Mouse (Mus musculus) CD4-positive helper T cell, adult 2 months (primary cell): ENCODE results near the gene Slco1a5.
"Not testable (repeated sequence)": the region's sequence is repeated elsewhere in the genome, so short reads cannot be mapped to it uniquely, and the experiment has no call there.

Source experiments
- DNase-seq: peaks from one replicate; pipeline ENCODE4 v3.0.0-alpha.2; 2012; ENCODE audit warnings: low read depth, missing footprints, low spot score

The Slco1a5 gene

GRCm38 (mm10) chr6:142289413-142290118 lies 33.2 kb downstream of the Slco1a5 start:
- DNase-seq, result no peak

DNA sequence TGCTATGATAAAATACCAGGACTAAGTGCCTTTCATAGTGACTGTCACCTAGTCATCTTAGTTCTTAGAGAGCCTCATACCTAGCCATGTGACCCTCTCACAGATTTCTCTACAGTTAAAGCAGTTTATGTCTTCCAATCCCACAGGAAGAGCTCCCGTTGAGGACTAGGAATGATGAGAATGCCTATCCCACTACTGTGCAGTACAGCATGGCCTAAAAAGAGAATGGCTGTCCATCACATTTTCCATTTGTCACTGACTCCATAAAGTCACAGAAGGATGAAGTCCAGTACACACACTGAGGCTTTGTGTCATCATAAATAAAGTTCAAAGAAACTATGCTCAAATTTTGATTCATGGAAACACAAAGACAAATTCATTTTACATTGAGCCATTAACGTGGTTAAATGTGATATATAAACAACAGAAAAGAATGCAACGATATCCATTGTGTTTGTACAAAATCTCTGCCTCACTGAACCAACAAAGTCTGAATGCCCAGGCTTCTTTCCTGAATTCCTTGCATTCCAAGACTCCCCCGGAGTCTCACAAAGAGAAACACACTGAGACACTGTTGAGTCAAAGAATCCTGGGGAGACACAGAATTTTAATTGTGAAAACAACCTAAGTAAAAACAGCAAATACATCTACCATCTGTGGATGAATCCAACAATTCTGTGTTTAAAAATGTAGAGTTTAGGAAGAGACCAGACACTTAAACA lies 46.9 kb downstream of the Slco1a5 start:
- DNase-seq, result no peak

DNA sequence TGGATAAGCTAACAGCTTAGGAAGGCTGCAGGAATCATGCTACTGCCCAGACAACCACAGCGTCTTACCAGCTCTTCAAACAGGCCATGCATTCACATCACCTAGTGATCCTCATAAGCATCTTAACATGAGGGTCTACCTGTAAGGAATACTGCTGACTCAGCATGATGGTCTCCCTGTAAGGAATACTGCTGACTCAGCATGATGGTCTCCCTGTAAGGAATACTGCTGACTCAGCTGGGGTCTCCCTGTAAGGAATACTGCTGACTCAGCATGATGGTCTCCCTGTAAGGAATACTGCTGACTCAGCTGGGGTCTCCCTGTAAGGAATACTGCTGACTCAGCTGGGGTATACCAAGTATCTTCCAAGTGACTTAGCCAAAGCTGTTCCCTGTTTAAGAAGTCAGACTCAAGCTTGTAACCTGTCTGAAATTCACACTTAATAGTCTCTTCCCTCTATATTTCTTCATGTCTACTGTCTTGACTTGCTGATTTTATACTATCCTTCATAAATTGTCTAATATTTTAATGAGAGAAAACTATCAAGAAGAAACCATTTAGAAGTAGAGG lies 72.0 kb downstream of the Slco1a5 start:
- DNase-seq, result not testable (repeated sequence)

- DNase-seq, result no peak
These were observed 77.7 kb downstream of the Slco1a5 start for GRCm38 (mm10) chr6:142245065-142245464.

- no peak for DNase-seq
These were observed 83.3 kb downstream of the Slco1a5 start for GRCm38 (mm10) chr6:142239468-142239867.

- DNase-seq, result no peak
These were observed 102.6 kb downstream of the Slco1a5 start for GRCm38 (mm10) chr6:142220138-142220537.

DNA sequence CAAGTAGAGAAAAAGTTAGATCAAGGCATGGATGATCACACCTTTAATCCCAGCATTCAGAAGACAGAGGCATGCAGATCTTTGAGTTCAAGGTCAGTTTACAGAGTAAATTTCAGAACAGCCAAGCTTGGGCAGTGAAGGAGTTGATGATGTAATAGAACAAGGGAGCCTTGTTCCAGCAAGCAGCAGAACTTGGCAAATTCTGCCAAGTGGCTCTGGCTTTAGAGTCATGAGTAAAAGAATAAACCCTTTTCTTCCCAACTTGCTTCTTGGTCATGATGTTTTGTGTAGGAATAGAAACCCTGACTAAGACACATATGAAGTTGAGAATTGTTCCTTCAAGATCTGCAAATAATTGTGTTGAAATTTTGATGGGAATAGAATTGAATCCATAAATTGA lies 111.0 kb downstream of the Slco1a5 start:
- no peak for DNase-seq

- no peak for DNase-seq
These were observed 113.0 kb downstream of the Slco1a5 start for GRCm38 (mm10) chr6:142209749-142210148.

GRCm38 (mm10) chr6:142208421-142208820 lies 114.4 kb downstream of the Slco1a5 start, which contains the start of gene Slco1a6:
Slco1a6 (minus strand) TSS chr6:142208521.
- DNase-seq, result no peak

DNA sequence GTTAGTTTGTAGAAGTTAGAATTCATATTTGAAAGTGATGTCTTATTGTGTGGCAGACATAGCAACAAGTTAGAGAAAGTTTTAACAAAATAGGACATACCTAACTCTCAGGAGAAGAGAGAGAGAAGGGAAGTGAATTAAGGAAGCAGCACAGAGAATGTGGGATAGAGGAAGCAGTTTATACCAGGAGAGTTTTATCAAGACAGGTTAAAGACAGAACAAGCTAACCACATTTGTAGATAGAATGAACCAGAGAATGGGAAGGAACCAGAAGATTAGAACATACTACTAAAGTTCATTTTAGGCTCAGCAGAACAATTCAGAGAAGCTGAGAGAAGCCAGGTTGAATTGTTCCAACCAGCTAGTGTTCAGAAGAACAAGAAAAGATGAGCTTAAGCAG lies 122.3 kb downstream of the Slco1a5 start:
- no peak for DNase-seq

GRCm38 (mm10) chr6:142194245-142194644 lies 128.5 kb downstream of the Slco1a5 start:
- DNase-seq, result no peak

GRCm38 (mm10) chr6:142191962-142192361 lies 130.8 kb downstream of the Slco1a5 start:
- DNase-seq, result no peak

DNA sequence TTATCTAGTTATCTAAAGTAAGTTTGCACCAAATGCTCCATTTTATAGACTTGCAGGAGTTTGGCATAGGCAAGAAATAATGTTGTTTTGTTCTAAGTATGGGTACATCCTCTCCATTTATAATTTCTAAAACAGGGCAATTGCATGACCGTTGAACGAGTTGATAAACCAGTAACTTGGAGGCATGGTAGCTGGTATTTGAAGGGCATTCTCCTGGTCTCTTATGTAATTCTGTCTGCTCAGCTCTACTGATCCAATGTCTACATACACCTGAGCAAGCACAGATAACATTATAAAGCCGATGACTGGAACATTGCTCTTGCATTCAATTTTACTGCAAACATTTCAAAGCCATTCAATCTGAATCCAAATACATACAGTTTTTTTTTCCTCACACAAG lies 135.4 kb downstream of the Slco1a5 start:
- DNase-seq, result no peak

DNA sequence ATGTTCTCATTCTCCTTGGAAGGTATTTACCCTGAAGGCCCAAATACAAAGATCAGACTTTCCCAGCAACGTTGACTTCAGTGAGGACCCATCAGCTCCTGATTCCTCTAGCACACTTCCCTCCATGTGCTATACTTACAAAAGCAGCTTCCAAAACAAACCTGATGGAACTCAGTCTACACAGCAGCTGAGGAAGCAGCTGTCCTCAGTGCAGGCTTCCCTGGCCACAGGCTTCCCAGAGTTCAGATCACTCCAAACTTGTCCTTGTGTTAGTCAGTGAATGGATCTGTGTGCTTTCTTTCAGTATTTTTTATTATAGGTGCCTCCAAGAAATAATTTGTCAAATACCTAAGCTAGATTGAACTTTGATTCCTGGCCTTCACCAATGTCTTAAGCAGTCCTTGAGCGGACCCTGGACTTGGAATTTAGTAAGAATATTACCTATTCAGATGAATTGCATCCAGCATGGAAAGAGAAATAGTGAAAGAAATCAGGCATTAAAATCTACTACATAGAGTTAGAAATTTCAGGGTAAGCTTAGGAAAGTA lies 136.8 kb downstream of the Slco1a5 start:
- no peak for DNase-seq
